Mouse (Mus musculus) liver, adult 2 months (tissue): ENCODE results near the gene Rab11a.

Source experiments
- CTCF ChIP-seq: fragments of 200-500 bp; IDR thresholded peaks from 2 replicates; pipeline ENCODE4 v1.5.1; 2011; ENCODE audit warnings: low read depth, low read length, control low read depth
- POLR2A ChIP-seq: fragments of 200-500 bp; IDR thresholded peaks from 2 replicates; pipeline ENCODE4 v1.6.1; 2011; ENCODE audit warnings: low read length, control low read depth; ENCODE audit not compliant: insufficient read depth; ENCODE audit errors: extremely low read depth

- TF ChIP-seq CTCF (no peak), POLR2A (no peak)
Measured at GRCm38 (mm10) chr9:64695266-64695665, 42.3 kb downstream of the Rab11a start.
